Mouse (Mus musculus) layer of hippocampus, adult 8-10 months (tissue): Measurements from ENCODE around the gene Vps37c. TPM values are rescaled to one million over a fixed set of nuclear protein-coding genes. Genes with fewer than 3 reads are reported as not detected.

Experiments
- total RNA-seq, 4 experiments: library from RNA; stranded (reverse); gene quantifications; 2 replicates each; pipeline ENCODE4 v1.2.4; 2022

Gene Vps37c
- total RNA-seq, 4 experiments from 2014 or later = 18.0 to 22.6 (median 20.7) TPM

Other genes starting within 250 kb of the Vps37c start
- gene Lrrc10b, start 231.3 kb upstream of the Vps37c start, total RNA-seq = 10 to 100 TPM; 47.8 to 70.9 (median 54.8) TPM
- 1 to 10 TPM; 1.4 to 3.4 (median 1.9) TPM for gene Ppp1r32, start 205.8 kb upstream of the Vps37c start, total RNA-seq
- gene Cpsf7, start 163.5 kb upstream of the Vps37c start, total RNA-seq = 10 to 100 TPM; 75.6 to 85.5 (median 83.0) TPM
- gene Sdhaf2, start 162.6 kb upstream of the Vps37c start, total RNA-seq = 10 to 100 TPM; 48.8 to 64.9 (median 58.2) TPM
- gene Tmem216, start 132.5 kb upstream of the Vps37c start, total RNA-seq = 10 to 100 TPM; 10.1 to 14.1 (median 13.3) TPM
- 10 to 100 TPM in 3 of 4 experiments, 1 to 10 TPM in 1; 9.8 to 15.8 (median 12.8) TPM for gene Cyb561a3, start 111.6 kb upstream of the Vps37c start, total RNA-seq
- 10 to 100 TPM; 12.8 to 19.3 (median 15.4) TPM for gene Tmem138, start 111.4 kb upstream of the Vps37c start, total RNA-seq
- 100 to 1,000 TPM; 191 to 201 (median 197) TPM for gene Ddb1, start 83.4 kb upstream of the Vps37c start, total RNA-seq
- 10 to 100 TPM; 15.3 to 21.4 (median 19.9) TPM for gene Tkfc, start 83.1 kb upstream of the Vps37c start, total RNA-seq
- gene Vwce, start 54.5 kb upstream of the Vps37c start, total RNA-seq = under 1 TPM; 0.64 to 0.96 (median 0.86) TPM
- gene Pga5, start 10.7 kb upstream of the Vps37c start, total RNA-seq = not detected
- gene Cd5, start 50.3 kb downstream of the Vps37c start, total RNA-seq = under 1 TPM in 3 of 4 experiments, not detected in 1; 0.14 to 0.59 (median 0.58) TPM
- under 1 TPM in 3 of 4 experiments, not detected in 1; 0.16 to 0.20 (median 0.18) TPM for gene Cd6, start 141.3 kb downstream of the Vps37c start, total RNA-seq
- gene Slc15a3, start 151.0 kb downstream of the Vps37c start, total RNA-seq = 10 to 100 TPM in 2 of 4 experiments, 1 to 10 TPM in 2; 1.1 to 19.4 (median 6.8) TPM
- gene Tmem132a, start 181.2 kb downstream of the Vps37c start, total RNA-seq = 100 to 1,000 TPM; 132 to 156 (median 148) TPM
- 10 to 100 TPM; 48.5 to 57.8 (median 54.0) TPM for gene Tmem109, start 193.3 kb downstream of the Vps37c start, total RNA-seq
- 100 to 1,000 TPM; 188 to 216 (median 197) TPM for gene Prpf19, start 206.5 kb downstream of the Vps37c start, total RNA-seq
- not detected for gene Zp1, start 231.9 kb downstream of the Vps37c start, total RNA-seq
- gene Ptgdr2, start 248.4 kb downstream of the Vps37c start, total RNA-seq = under 1 TPM in 2 of 4 experiments, not detected in 2; 0.16 to 0.35 TPM